Mouse (Mus musculus) G1E-ER4 (cell line): ENCODE measurements around the gene Fgfrl1. TPM values are rescaled to one million over a fixed set of nuclear protein-coding genes. Genes with fewer than 3 reads are reported as not detected.

Experiments
- GATA1 ChIP-seq: IDR thresholded peaks from one replicate; pipeline ENCODE4 v1.8.0; 2012; ENCODE audit warnings: low read length, inconsistent platforms
- polyA plus RNA-seq: library from polyadenylated mRNA; stranded (reverse); fragments of >175 nt; gene quantifications from 2 replicates; pipeline ENCODE4 v1.2.3, GENCODE M21; 2012

Fgfrl1 gene
- polyA plus RNA-seq, 1 experiment, result 13.3 TPM

- no peak for TF ChIP-seq GATA1
These were observed 32.2 kb upstream of the Fgfrl1 start, which contains the start of gene Idua for GRCm38 (mm10) chr5:108659698-108660631. TSS of gene Idua (plus strand) at chr5:108660331.

GRCm38 (mm10) chr5:108660632-108661268, 31.4 kb upstream of the Fgfrl1 start:
- no peak for TF ChIP-seq GATA1

GRCm38 (mm10) chr5:108662772-108663171, 29.4 kb upstream of the Fgfrl1 start:
- no peak for TF ChIP-seq GATA1

- no peak for TF ChIP-seq GATA1
These were observed 27.1 kb upstream of the Fgfrl1 start for GRCm38 (mm10) chr5:108665066-108665465.

- TF ChIP-seq GATA1, result no peak
These were observed 24.8 kb upstream of the Fgfrl1 start for GRCm38 (mm10) chr5:108667370-108667769.

GRCm38 (mm10) chr5:108668387-108668932, 23.7 kb upstream of the Fgfrl1 start:
- TF ChIP-seq GATA1, result no peak

GRCm38 (mm10) chr5:108668977-108669936, 22.9 kb upstream of the Fgfrl1 start, which contains the start of gene Dgkq:
TSS of gene Dgkq (minus strand) at chr5:108669672.
- TF ChIP-seq GATA1, result no peak

- TF ChIP-seq GATA1, result no peak
These were observed 22.2 kb upstream of the Fgfrl1 start for GRCm38 (mm10) chr5:108669986-108670385.

GRCm38 (mm10) chr5:108670785-108671184, 21.4 kb upstream of the Fgfrl1 start:
- TF ChIP-seq GATA1, result no peak

- TF ChIP-seq GATA1, result no peak
These were observed 20.4 kb upstream of the Fgfrl1 start for GRCm38 (mm10) chr5:108671757-108672156.

GRCm38 (mm10) chr5:108674624-108675023, 17.6 kb upstream of the Fgfrl1 start:
- no peak for TF ChIP-seq GATA1

GRCm38 (mm10) chr5:108675251-108675816, 16.8 kb upstream of the Fgfrl1 start, which contains the start of gene Slc26a1:
TSS of gene Slc26a1 (minus strand) at chr5:108675569.
- TF ChIP-seq GATA1, result no peak

- TF ChIP-seq GATA1, result no peak
These were observed 15.2 kb upstream of the Fgfrl1 start for GRCm38 (mm10) chr5:108676772-108677498.

- TF ChIP-seq GATA1, result no peak
These were observed 14.4 kb upstream of the Fgfrl1 start for GRCm38 (mm10) chr5:108677605-108678295.
